Mouse (Mus musculus) kidney, embryonic 14.5 days (tissue): ENCODE results near the gene Pnpla1. TPM values are rescaled to one million over a fixed set of nuclear protein-coding genes. Genes with fewer than 3 reads are reported as not detected.

Experiments
- ATAC-seq: fragments of 200-750 bp; cut with Nextera tagmentation; 2 replicates; pipeline ENCODE4 v1.8.0; 2017; ENCODE audit warnings: moderate number of reproducible peaks, mild to moderate bottlenecking, moderate TSS enrichment, moderate library complexity; ENCODE audit not compliant: low FRiP score, low TSS enrichment
- H3K27ac ChIP-seq: fragments of 300-500 bp; sonication (generic); 2 replicates; pipeline ENCODE4 v1.5.1; 2014; ENCODE audit warnings: low read depth, mild to moderate bottlenecking, low read length, moderate library complexity, mixed read lengths
- H3K27me3 ChIP-seq: fragments of 300-500 bp; sonication (generic); 2 replicates; pipeline ENCODE4 v1.6.1; 2014; ENCODE audit warnings: mild to moderate bottlenecking, low read length; ENCODE audit not compliant: control insufficient read depth, insufficient read depth
- H3K36me3 ChIP-seq: fragments of 300-500 bp; sonication (generic); 2 replicates; pipeline ENCODE4 v1.6.1; 2014; ENCODE audit warnings: low read length, mixed read lengths; ENCODE audit not compliant: control insufficient read depth, insufficient read depth
- H3K4me1 ChIP-seq: fragments of 300-500 bp; sonication (generic); 2 replicates; pipeline ENCODE4 v1.6.1; 2014; ENCODE audit warnings: low read length, mixed read lengths; ENCODE audit not compliant: control insufficient read depth, insufficient read depth
- H3K4me2 ChIP-seq: fragments of 300-500 bp; sonication (generic); replicated peaks from 2 replicates; pipeline ENCODE4 v1.6.1; 2014; ENCODE audit warnings: low read depth, mild to moderate bottlenecking, low read length
- H3K4me3 ChIP-seq: fragments of 300-500 bp; sonication (generic); 2 replicates; pipeline ENCODE4 v1.5.1; 2014; ENCODE audit warnings: mild to moderate bottlenecking, low read length
- H3K9ac ChIP-seq: fragments of 300-500 bp; sonication (generic); 2 replicates; pipeline ENCODE4 v1.6.1; 2014; ENCODE audit warnings: low read depth, mild to moderate bottlenecking, low read length, moderate library complexity
- H3K9me3 ChIP-seq: fragments of 300-500 bp; sonication (generic); 2 replicates; pipeline ENCODE4 v1.6.1; 2016; ENCODE audit warnings: low read length; ENCODE audit not compliant: control insufficient read depth
- WGBS: fragments of 180-500 bp; shearing (Covaris S2); extraction: QIAGEN DNeasy Blood & Tissue Kit; methylation state at CpG from one replicate; pipeline ENCODE4 v1.1.7; 2014; 5-methylcytosine and 5-hydroxymethylcytosine counted together
- polyA plus RNA-seq: library from polyadenylated mRNA; unstranded; fragments of >200 nt; fragmentation: Nextera tagmentation; extraction: Ambion mirVana; gene quantifications from 2 replicates; pipeline ENCODE4 v1.2.1, GENCODE M21; 2014

Pnpla1 gene
- polyA plus RNA-seq, 1 experiment from 2014 or later = not detected

- Histone ChIP-seq H3K27me3 (no peaks in the 10 kb centered on the region; the same call in 1 of the 2 replicates), H3K9me3 (no peaks in the 10 kb centered on the region), H3K4me2 (no peak overlapping the region), H3K4me1 (no peaks in the 10 kb centered on the region; the same call in 1 of the 2 replicates), H3K27ac (no peak overlapping the region), H3K4me3 (no peak overlapping the region), H3K36me3 (no peaks in the 10 kb centered on the region), H3K9ac (no peak overlapping the region; the same call in 1 of the 2 replicates)
- WGBS = 36% methylated on average over 23 of the region's 23 CpGs
- no peak for ATAC-seq
Observed at GRCm38 (mm10) chr17:28904546-28905376, 46.5 kb downstream of the Pnpla1 start.

DNA sequence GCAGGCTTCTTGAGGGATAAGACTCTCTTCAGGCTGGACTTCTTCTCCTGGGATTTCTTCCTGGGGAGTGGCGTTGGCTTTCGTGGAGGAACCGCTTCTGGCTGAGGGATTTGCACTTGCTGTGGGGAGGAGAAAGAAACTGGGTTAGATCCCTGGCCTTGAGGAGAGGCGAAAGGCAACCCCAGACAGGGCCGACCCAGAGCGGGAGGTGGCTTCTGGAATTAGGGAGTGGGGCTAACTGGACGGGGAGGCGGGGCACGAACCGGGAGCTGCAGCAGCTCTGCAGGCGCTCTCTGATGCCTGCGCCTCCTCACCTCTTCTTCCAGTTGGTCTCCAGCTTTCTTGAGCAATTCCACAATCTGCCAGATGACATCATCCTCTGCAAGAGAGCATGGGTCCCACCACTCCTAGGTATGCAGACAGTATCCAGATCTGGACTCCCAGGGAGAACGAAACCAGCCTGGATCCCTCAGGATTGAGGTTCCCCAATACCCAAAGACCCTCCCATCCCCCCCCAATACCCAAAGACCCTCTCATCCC, 47.2 kb downstream of the Pnpla1 start:
- no peak overlapping the region; the same call in 1 of the 2 replicates for H3K9ac ChIP-seq
- no peaks in the 10 kb centered on the region for H3K36me3 ChIP-seq
- no peaks in the 10 kb centered on the region for H3K9me3 ChIP-seq
- H3K27me3 ChIP-seq = peaks cover 1% of the 10 kb centered on the region; the same call in 1 of the 2 replicates
- H3K4me1 ChIP-seq = no peaks in the 10 kb centered on the region; the same call in 1 of the 2 replicates
- no peak overlapping the region for H3K4me2 ChIP-seq
- no peak overlapping the region for H3K4me3 ChIP-seq
- no peak for ATAC-seq
- WGBS = 70% methylated on average over 13 of the region's 13 CpGs
- H3K27ac ChIP-seq = no peak overlapping the region

GRCm38 (mm10) chr17:28907959-28908358, 49.7 kb downstream of the Pnpla1 start:
- no peak overlapping the region for H3K4me2 ChIP-seq
- no peak for ATAC-seq
- 86% methylated on average over 7 of the region's 7 CpGs for WGBS

DNA sequence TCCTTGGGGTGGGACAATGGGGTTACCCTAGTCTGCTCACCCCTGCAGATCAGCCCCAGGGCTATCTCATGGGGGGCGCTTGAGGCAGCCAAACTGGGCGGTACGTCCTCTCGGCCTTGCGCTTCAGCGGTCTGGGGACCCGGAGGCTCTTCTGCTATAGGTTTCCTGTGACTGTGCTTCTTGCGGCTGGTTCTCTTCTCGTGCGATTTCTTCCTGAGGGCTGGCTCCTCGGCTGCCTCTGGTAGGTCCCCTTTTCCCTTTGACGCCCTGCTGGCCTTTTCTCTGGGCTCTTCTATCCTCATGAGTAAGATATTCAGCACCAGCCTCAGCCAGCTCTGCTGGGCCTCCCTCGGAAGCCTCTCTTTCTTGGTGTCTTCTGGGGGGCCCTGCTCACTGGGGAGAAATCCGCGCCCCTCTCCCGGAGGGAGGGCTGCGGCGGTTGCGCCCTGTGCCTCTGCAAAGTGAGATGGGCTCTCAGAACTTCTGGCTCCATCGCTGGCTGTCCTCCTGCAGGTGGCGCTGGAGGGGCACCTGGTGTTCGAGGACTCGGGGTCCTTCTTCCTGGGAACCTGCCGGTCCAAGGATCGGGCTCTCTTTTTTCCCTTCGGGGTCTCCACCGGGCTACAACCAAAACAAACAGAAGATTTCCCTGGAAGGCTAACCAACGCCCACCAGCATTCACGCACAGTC, 51.2 kb downstream of the Pnpla1 start:
- H3K4me3 ChIP-seq = peak overlapping the region; percentile 28
- H3K9ac ChIP-seq = peak overlapping the region; percentile 48
- peak overlapping the region; percentile 60 for H3K4me2 ChIP-seq
- H3K4me1 ChIP-seq = no peaks in the 10 kb centered on the region; the same call in 1 of the 2 replicates
- H3K27me3 ChIP-seq = peaks cover 2% of the 10 kb centered on the region; the same call in 1 of the 2 replicates
- H3K36me3 ChIP-seq = no peaks in the 10 kb centered on the region
- no peaks in the 10 kb centered on the region for H3K9me3 ChIP-seq
- 5% methylated on average over 29 of the region's 29 CpGs for WGBS
- no peak overlapping the region for H3K27ac ChIP-seq
- ATAC-seq = peak; percentile 37

More at GRCm38 (mm10) chr17:28907959-28908358, 49.7 kb downstream of the Pnpla1 start:
- H3K27ac ChIP-seq = no peak overlapping the region
- H3K27me3 ChIP-seq = peaks cover 2% of the 10 kb centered on the region; the same call in 1 of the 2 replicates
- no peaks in the 10 kb centered on the region for H3K9me3 ChIP-seq
- H3K36me3 ChIP-seq = no peaks in the 10 kb centered on the region
- no peaks in the 10 kb centered on the region; the same call in 1 of the 2 replicates for H3K4me1 ChIP-seq
- H3K9ac ChIP-seq = no peak overlapping the region
- no peak overlapping the region for H3K4me3 ChIP-seq

DNA sequence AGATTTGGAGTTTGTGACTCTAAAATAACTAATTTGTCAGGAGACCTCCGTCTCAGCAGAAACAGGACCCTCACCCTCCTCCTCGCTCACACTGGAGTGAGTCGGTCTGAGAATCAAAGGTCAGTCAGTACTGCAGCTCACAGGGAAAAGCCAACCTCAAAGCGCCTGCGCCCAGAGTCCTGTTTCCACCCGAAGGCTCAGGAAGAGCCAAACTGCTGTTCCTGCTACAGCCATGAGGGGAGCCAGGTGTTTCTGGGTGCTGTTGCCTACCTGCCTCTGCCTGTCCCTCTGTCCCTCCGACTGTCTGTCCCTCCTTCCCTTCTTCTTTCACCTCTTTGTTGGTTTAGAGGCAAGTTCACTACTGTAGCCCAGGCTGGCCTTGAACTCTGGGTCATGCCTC, 51.9 kb downstream of the Pnpla1 start:
- Histone ChIP-seq H3K27me3 (peaks cover 2% of the 10 kb centered on the region; the same call in 1 of the 2 replicates), H3K9ac (peak overlapping the region; percentile 48; the same call in 1 of the 2 replicates), H3K27ac (no peak overlapping the region), H3K9me3 (no peaks in the 10 kb centered on the region), H3K4me3 (peak overlapping the region; percentile 28; the same call in 1 of the 2 replicates), H3K4me2 (peak overlapping the region; percentile 60), H3K4me1 (no peaks in the 10 kb centered on the region; the same call in 1 of the 2 replicates), H3K36me3 (no peaks in the 10 kb centered on the region)
- no peak for ATAC-seq
- whole genome bisulfite sequencing = 26% methylated on average over 7 of the region's 7 CpGs

GRCm38 (mm10) chr17:28913200-28913599, 55.0 kb downstream of the Pnpla1 start:
- H3K9ac ChIP-seq = no peak overlapping the region
- H3K27me3 ChIP-seq = peaks cover 2% of the 10 kb centered on the region; the same call in 1 of the 2 replicates
- H3K36me3 ChIP-seq = no peaks in the 10 kb centered on the region
- no peak for ATAC-seq
- H3K4me2 ChIP-seq = no peak overlapping the region
- no peak overlapping the region for H3K4me3 ChIP-seq
- no peaks in the 10 kb centered on the region; the same call in 1 of the 2 replicates for H3K4me1 ChIP-seq
- WGBS = 79% methylated on average over 5 of the region's 5 CpGs
- H3K9me3 ChIP-seq = no peaks in the 10 kb centered on the region
- H3K27ac ChIP-seq = no peak overlapping the region

- ATAC-seq = no peak
- no peaks in the 10 kb centered on the region for H3K36me3 ChIP-seq
- WGBS = 77% methylated on average over 6 of the region's 6 CpGs
- no peak overlapping the region for H3K4me3 ChIP-seq
- H3K4me2 ChIP-seq = no peak overlapping the region
- H3K9me3 ChIP-seq = no peaks in the 10 kb centered on the region
- H3K27ac ChIP-seq = no peak overlapping the region
- no peak overlapping the region for H3K9ac ChIP-seq
- H3K27me3 ChIP-seq = peaks cover 2% of the 10 kb centered on the region; the same call in 1 of the 2 replicates
- H3K4me1 ChIP-seq = no peaks in the 10 kb centered on the region; the same call in 1 of the 2 replicates
Observed at GRCm38 (mm10) chr17:28913940-28914339, 55.7 kb downstream of the Pnpla1 start.

DNA sequence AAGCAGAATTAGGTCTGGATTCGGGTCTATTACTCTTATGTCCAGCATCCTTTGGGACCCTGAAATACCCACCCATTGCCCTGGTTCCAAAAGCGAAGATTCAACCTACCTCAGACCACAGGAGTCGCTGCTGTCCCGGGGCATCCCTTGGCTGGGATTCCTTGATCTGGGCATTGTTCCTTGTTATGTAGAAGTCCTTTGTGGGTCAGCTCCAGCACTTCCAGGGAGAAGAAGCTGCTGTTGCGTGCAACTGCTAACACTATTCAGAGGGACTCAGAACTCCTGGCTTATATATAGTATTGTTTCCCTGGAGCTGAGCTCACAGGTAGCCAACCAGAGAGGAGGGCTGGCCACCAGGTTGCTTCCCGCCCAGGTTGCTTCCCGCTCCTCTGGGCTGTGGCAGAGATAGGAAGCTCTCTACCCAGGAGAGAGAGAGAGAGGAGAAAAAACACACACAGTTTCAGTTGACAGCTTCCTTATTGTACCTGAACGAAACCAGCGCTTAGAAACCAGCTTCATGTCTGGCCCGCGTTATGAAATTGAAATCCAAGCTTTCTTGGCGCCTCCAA, 56.9 kb downstream of the Pnpla1 start, which contains the start of gene 4930539E08Rik:
Gene 4930539E08Rik (minus strand): TSS at position 265 of the 569 bp plus-strand sequence.
- ATAC-seq = no peak

More for the DNA sequence above, 56.9 kb downstream of the Pnpla1 start, which contains the start of gene 4930539E08Rik:
- H3K27me3 ChIP-seq = peaks cover 2% of the 10 kb centered on the region; the same call in 1 of the 2 replicates
- 66% methylated on average over 12 of the region's 12 CpGs for WGBS
- H3K4me1 ChIP-seq = no peaks in the 10 kb centered on the region
- H3K27ac ChIP-seq = no peak within 1 kb of the TSS
- H3K4me3 ChIP-seq = no peak within 1 kb of the TSS
- no peak within 1 kb of the TSS for H3K9ac ChIP-seq
- no peaks in the 10 kb centered on the region for H3K9me3 ChIP-seq
- no peak within 1 kb of the TSS for H3K4me2 ChIP-seq
- no peaks in the 10 kb centered on the region for H3K36me3 ChIP-seq
